Mouse (Mus musculus): ENCODE results near the gene Vsig10l. TPM values are rescaled to one million over a fixed set of nuclear protein-coding genes. Genes with fewer than 3 reads are reported as not detected.

Gene Vsig10l
- polyA plus RNA-seq, 1 experiment, result 3.5 TPM

GRCm38 (mm10) chr7:43481191-43481590 lies 18.2 kb downstream of the Vsig10l start:
- Histone ChIP-seq H3K4me1 (ENCODE audit: control insufficient read depth, insufficient read depth, insufficient read length, low read length) (no peaks in the 10 kb centered on the region), H3K4me3 (ENCODE audit: insufficient read depth, low read depth, low read length) (no peak overlapping the region), H3K27ac (replicated peaks; ENCODE audit: low read depth, low read length) (no peak overlapping the region)

DNA sequence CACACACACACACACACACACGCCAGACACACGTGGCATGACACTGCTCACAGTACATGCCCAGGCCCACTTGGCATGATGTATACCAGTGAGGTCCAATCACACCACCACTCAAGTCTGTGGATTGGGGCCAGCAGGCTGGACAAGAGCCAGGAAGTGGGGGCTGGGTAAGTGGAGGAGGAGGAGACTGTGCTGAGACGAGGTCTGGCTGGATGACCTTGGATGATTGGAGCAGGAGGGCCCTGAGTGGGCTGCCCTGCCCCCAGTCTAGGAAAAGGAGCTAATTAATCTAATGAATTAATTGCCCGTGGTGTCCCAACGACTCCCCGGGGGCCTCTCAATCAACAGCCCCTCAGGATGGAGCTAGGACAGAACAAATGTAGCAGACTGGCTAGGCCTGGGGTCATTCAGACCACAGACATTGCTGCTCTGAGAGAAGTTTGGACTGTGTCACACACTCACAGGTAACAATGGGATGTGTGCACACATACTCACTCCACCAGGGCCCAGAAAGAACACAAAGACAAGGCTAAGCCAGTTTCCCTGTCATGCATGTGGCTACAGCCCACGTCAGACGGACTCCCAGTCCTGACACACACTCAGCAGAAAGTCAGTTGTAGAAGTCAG lies 19.3 kb downstream of the Vsig10l start:
- no peaks in the 10 kb centered on the region for H3K4me1 ChIP-seq (ENCODE audit: control insufficient read depth, insufficient read depth, insufficient read length, low read length)
- H3K27ac ChIP-seq (replicated peaks; ENCODE audit: low read depth, low read length), result no peak overlapping the region
- H3K4me3 ChIP-seq (ENCODE audit: insufficient read depth, low read depth, low read length), result no peak overlapping the region

- H3K4me3 ChIP-seq (ENCODE audit: insufficient read depth, low read depth, low read length), result no peak overlapping the region
- H3K4me1 ChIP-seq (ENCODE audit: control insufficient read depth, insufficient read depth, insufficient read length, low read length), result no peaks in the 10 kb centered on the region
- H3K27ac ChIP-seq (replicated peaks; ENCODE audit: low read depth, low read length), result no peak overlapping the region
Measured at GRCm38 (mm10) chr7:43483236-43483635, 20.3 kb downstream of the Vsig10l start.

DNA sequence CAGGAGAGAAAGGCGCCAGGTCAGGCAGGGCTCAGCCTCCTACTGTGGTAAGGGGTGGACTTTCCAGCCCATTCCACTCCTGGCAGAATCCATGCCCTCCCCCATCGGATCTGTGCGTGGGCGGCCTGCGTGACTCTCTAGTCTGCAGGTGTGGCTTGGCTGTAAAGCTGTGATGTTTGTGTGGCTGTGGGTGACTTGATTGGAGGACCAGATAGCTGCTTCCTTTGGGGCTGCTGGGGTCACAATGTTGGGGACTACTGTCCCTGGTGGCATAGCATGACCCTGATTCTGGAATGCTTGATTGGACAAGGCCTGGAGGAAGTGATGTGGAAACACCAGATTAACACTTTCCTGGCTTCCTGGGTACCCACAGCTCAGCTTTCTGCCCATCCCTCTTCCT lies 25.7 kb downstream of the Vsig10l start:
- Histone ChIP-seq H3K4me1 (ENCODE audit: control insufficient read depth, insufficient read depth, insufficient read length, low read length) (no peaks in the 10 kb centered on the region; the same call in 1 of the 2 replicates), H3K4me3 (ENCODE audit: insufficient read depth, low read depth, low read length) (no peak overlapping the region), H3K27ac (replicated peaks; ENCODE audit: low read depth, low read length) (no peak overlapping the region)

DNA sequence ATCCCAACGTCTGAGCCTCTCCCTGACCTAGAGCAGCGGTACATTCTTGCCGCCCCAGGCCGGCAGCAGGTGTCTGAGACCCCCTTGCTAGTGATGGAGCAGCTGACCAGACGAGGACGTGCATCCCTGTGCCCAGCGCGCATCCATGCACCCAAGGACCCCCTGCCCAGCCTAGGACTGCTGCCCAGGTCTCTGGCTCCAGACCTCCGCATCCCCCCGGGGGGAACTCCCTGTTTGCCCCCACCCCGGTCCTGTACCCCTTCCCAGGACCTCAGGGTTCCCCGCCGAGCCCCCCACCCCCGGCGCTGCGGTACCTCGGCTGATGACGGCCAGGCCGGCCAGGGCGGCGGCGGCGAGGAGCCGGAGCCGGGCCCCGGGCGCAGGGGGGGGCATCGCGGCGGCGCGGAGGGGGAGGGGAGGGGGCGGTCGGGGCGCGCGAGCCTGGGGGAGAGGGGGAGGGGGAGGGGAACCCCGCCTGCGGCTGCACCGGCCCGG lies 26.7 kb downstream of the Vsig10l start, which contains the start of gene Iglon5:
Iglon5 (minus strand) TSS at position 445 of the 495 bp plus-strand sequence.
- Histone ChIP-seq H3K4me1 (ENCODE audit: control insufficient read depth, insufficient read depth, insufficient read length, low read length) (no peaks in the 10 kb centered on the region; the same call in 1 of the 2 replicates), H3K27ac (replicated peaks; ENCODE audit: low read depth, low read length) (no peak within 1 kb of the TSS), H3K4me3 (ENCODE audit: insufficient read depth, low read depth, low read length) (peak within 1 kb of the TSS; percentile 32; the same call in 1 of the 2 replicates)

GRCm38 (mm10) chr7:43490182-43490584 lies 27.2 kb downstream of the Vsig10l start:
- Histone ChIP-seq H3K4me1 (ENCODE audit: control insufficient read depth, insufficient read depth, insufficient read length, low read length) (no peaks in the 10 kb centered on the region; the same call in 1 of the 2 replicates), H3K4me3 (ENCODE audit: insufficient read depth, low read depth, low read length) (0 out of 2 replicates have a peak overlapping the region, but pooled peaks have one; percentile 19)

DNA sequence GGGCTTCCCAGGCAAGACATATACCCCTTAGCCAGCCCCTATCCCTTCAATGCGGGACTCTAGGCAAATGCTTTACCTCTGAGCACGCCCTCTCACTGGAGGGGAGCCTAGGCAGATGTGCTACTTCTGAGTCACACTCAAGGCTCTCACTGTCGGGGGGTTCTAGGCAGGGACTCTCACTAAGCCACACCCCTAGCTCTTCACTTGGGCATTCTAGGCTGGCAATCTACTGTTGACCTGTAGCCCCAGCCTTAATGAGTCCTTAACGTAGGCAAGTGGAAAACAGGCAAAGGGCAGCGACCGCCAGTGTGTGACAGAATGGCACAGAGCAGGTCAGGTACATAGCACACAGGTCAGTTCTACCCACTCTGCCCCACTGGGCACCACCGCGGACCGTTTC lies 27.9 kb downstream of the Vsig10l start:
- no peak overlapping the region for H3K4me3 ChIP-seq (ENCODE audit: insufficient read depth, low read depth, low read length)
- no peaks in the 10 kb centered on the region; the same call in 1 of the 2 replicates for H3K4me1 ChIP-seq (ENCODE audit: control insufficient read depth, insufficient read depth, insufficient read length, low read length)
- no peak overlapping the region for H3K27ac ChIP-seq (replicated peaks; ENCODE audit: low read depth, low read length)

More at GRCm38 (mm10) chr7:43490182-43490584, 27.2 kb downstream of the Vsig10l start:
- no peak overlapping the region for H3K27ac ChIP-seq (replicated peaks; ENCODE audit: low read depth, low read length)

GRCm38 (mm10) chr7:43495343-43496021 lies 32.5 kb downstream of the Vsig10l start:
- Histone ChIP-seq H3K4me3 (ENCODE audit: insufficient read depth, low read depth, low read length) (no peak overlapping the region), H3K4me1 (ENCODE audit: control insufficient read depth, insufficient read depth, insufficient read length, low read length) (no peaks in the 10 kb centered on the region), H3K27ac (replicated peaks; ENCODE audit: low read depth, low read length) (no peak overlapping the region)

- Histone ChIP-seq H3K4me1 (ENCODE audit: control insufficient read depth, insufficient read depth, insufficient read length, low read length) (no peaks in the 10 kb centered on the region), H3K4me3 (ENCODE audit: insufficient read depth, low read depth, low read length) (no peak overlapping the region), H3K27ac (replicated peaks; ENCODE audit: low read depth, low read length) (no peak overlapping the region)
Measured at GRCm38 (mm10) chr7:43511707-43512478, 48.9 kb downstream of the Vsig10l start.

DNA sequence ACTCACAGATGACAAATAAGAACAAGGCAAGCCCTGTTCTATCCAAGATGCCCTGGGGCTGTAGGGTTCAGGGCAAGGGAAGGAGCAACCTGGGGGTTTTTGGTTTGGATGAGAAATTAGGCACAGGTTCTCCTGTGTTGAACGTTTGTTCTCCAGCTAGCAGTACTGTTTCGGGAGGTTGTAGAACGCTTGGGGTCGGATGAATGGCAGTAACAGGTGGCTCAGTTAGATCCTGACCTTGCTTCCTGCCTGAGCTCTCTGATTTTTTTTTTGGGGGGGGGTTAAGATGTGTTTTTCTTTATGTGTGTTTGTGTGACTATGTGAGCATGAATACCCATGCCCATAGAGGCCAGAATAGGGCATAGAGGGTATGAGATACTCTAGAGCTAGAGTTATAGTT lies 49.6 kb downstream of the Vsig10l start:
- no peaks in the 10 kb centered on the region for H3K4me1 ChIP-seq (ENCODE audit: control insufficient read depth, insufficient read depth, insufficient read length, low read length)

DNA sequence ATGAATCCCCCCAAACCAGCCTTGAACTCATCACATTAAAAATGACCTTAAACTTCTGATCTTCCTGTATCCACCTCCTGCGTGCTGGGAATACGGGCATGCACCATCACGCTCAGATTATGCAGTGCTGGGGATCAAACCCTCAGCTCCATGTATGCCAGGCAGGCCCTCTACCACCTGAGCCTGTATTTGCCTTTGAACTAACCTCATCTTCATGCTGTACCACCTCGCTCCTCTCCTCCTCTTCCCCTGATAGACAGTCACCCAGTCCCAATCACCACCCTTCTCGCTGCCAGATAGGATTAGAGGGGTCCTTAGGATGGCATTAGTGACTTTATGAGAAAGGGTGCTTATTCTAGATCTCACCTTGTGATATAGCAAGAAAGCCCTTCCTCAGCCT lies 52.1 kb downstream of the Vsig10l start:
- Histone ChIP-seq H3K4me3 (ENCODE audit: insufficient read depth, low read depth, low read length) (no peak overlapping the region), H3K27ac (replicated peaks; ENCODE audit: low read depth, low read length) (no peak overlapping the region)

More for the DNA sequence above, 49.6 kb downstream of the Vsig10l start:
- H3K4me3 ChIP-seq (ENCODE audit: insufficient read depth, low read depth, low read length), result no peak overlapping the region
- H3K27ac ChIP-seq (replicated peaks; ENCODE audit: low read depth, low read length), result no peak overlapping the region

GRCm38 (mm10) chr7:43518341-43518740 lies 55.4 kb downstream of the Vsig10l start:
- Histone ChIP-seq H3K4me1 (ENCODE audit: control insufficient read depth, insufficient read depth, insufficient read length, low read length) (no peaks in the 10 kb centered on the region), H3K4me3 (ENCODE audit: insufficient read depth, low read depth, low read length) (no peak overlapping the region), H3K27ac (replicated peaks; ENCODE audit: low read depth, low read length) (no peak overlapping the region)

More for the DNA sequence above, 52.1 kb downstream of the Vsig10l start:
- no peaks in the 10 kb centered on the region for H3K4me1 ChIP-seq (ENCODE audit: control insufficient read depth, insufficient read depth, insufficient read length, low read length)

All from brown adipose tissue, adult 24 weeks (tissue).